Comparison of ENCODE assay signal across 8 mouse cellular contexts in genomic region chr15:81465901-81466737, GRCm38 (mm10). TPM values are rescaled to one million over a fixed set of nuclear protein-coding genes. Genes with fewer than 3 reads are reported as not detected.
DNase-seq lines count a peak whose midpoint lies in the region; ATAC-seq and TF ChIP-seq lines count a peak whose summit lies in the region.

Gene Rbx1, plus strand, starts transcription at chr15:81466296.

- H3K27ac ChIP-seq in cortical plate, adult 2 months (ENCODE audit: insufficient read depth, low read length) = peak within 1 kb of the TSS; percentile 96

- peak within 1 kb of the TSS; percentile 71 for H3K4me3 ChIP-seq in cortical plate, adult 2 months (ENCODE audit: insufficient read depth, low read length)

- H3K4me1 ChIP-seq in cortical plate, adult 2 months (ENCODE audit: control insufficient read depth, insufficient read depth, low read length) = no peaks in the 10 kb centered on the region

- no peak for TF ChIP-seq CTCF in cortical plate, adult 2 months (IDR thresholded peaks at IDR 0.05; ENCODE audit: extremely low read depth, insufficient read depth, low read length)

- peak; percentile 76 for TF ChIP-seq POLR2A in cortical plate, adult 2 months (IDR thresholded peaks at IDR 0.05; ENCODE audit: extremely low read depth, insufficient read depth, low read length)

- peak; percentile 99 for DNase-seq in gastrocnemius, postnatal 10 days
- peak; percentile 99 for DNase-seq in induced T-regulatory cell, adult 2 months (ENCODE audit: low read depth)
- peak; percentile 95 to 98 for DNase-seq in left cerebral cortex, adult 9 months (ENCODE audit: low spot score in 2 of 2)
- peak; percentile 99 for DNase-seq in right cerebral cortex, postnatal 14 days
- DNase-seq in urinary bladder, postnatal 36 days (ENCODE audit: low spot score in 2 of 2) = peak; percentile 98

- ATAC-seq in activated CD4-positive, CD25-positive, alpha-beta regulatory T cell, adult 4 months = peak; percentile 92
- peak; percentile 95 for ATAC-seq in megakaryocyte progenitor cell, adult 5-6 weeks (replicated peaks; ENCODE audit: poor library complexity)

RNA-seq across cellular contexts. Expression of gene Rbx1, which starts in this region (rescaled TPM):
- polyA plus RNA-seq in activated CD4-positive, CD25-positive, alpha-beta regulatory T cell, adult 4 months (2017; shearing (Covaris generic)) = 100 to 1,000 TPM; 323 to 363 TPM
- polyA plus RNA-seq in cortical plate, adult 2 months (2012; rRNA removed) = 172 and 175 TPM in 2 replicates
- 100 to 1,000 TPM; 118 to 123 TPM for total RNA-seq in gastrocnemius, postnatal 10 days (2021)
- 166 and 175 TPM in 2 replicates for total RNA-seq in megakaryocyte progenitor cell, adult 5-6 weeks (2015)
- total RNA-seq in megakaryocyte progenitor cell, adult 5-6 weeks (2017) = 189 and 199 TPM in 2 replicates

Comparison
In these comparisons a context has a peak if more than half of its experiments do, and no peak if none do; other contexts are left out.
1. Peak in every context shown above with its lines: DNase-seq, ATAC-seq, H3K4me3 ChIP-seq and H3K27ac ChIP-seq.